Mouse (Mus musculus) layer of hippocampus, adult 9-11 months (tissue): Measurements from ENCODE around the gene Erp44.

Experiments
- DNase-seq: peaks from one replicate; pipeline ENCODE4 v3.0.0; 2022

Gene Erp44

DNA sequence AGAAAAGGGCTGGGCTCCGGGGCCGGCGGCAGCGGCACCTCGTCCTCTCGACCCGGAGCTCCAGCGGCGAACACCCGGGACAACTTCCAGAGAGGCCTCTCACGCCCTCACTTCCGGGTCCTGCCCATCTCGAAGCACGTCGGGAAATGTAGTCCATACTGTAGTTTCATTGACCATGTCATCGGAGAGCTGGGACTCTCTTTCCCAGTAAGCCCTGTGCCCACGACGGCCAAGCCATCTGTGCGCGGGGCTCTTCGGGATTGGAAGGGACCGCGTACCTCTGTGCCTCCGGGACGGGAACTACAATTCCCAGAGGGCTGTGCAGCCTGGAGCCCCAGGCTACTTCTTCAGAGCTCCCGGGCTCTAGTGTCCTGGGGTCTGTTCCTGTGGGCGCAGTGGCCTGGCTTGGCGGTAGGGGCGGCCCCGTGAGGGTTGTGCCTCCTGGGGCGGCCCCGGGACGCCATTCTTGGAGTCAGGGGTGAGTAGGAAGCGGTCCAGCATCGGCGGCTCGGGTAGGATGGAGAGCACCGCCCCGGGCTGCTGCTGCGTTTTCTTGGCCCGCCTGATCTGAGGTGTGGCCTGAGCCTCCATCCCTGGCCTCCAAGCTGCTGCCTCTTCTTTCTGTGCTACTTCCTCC is at the start of gene Erp44, which contains the start of gene Invs:
Erp44 (minus strand) TSS at position 61 of the 637 bp plus-strand sequence.
Invs (plus strand) TSS at position 263 of the 637 bp plus-strand sequence.
- DNase-seq: peak; percentile 99

GRCm38 (mm10) chr4:48328042-48328441 is 48.7 kb upstream of the Erp44 start:
- no peak for DNase-seq

DNA sequence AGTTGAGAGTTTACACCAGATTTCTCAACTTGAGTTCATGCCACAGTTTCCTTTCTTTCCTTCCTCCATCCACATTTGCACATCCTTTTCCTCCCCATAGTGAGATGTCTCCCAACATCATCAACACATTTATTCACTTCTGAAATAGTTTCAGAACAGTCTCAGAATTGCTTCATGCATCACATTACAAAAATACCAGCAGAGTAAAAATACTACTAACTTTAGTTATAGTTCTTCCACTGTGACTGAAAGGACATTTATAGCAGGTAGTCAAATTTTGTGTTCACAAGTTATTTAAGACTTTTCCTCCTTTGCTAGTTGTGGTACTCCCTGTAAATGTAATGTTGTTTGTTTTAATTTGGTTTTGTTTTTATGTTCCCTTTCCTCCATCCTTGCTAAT is 47.8 kb upstream of the Erp44 start:
- no peak for DNase-seq

DNA sequence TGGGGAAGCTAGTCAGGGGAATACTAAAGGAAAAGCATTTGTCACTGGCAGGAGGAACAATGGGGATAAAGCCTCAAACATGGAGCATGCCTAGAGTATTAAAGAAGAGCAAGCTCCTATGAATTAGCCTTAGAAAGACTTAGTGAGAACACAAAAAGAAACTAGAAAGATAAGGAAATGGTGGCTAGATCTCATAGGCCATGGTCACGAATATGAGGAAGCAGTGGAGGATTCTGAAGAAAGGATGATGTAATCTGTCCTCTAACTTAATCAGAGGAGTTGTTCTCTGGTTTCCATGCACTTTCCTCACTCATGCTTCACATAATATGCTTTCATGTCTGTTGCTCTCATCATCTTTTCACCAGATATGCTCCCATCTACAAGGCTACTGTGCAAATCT is 42.7 kb upstream of the Erp44 start:
- DNase-seq: no peak

GRCm38 (mm10) chr4:48321276-48321675 is 41.9 kb upstream of the Erp44 start:
- DNase-seq: no peak

- no peak for DNase-seq
Measured at GRCm38 (mm10) chr4:48316036-48316435, 36.7 kb upstream of the Erp44 start.

- DNase-seq: no peak
Measured at GRCm38 (mm10) chr4:48314814-48315213, 35.5 kb upstream of the Erp44 start.

- peak; percentile 72 for DNase-seq
Measured at GRCm38 (mm10) chr4:48287086-48287757, 7.9 kb upstream of the Erp44 start.

DNA sequence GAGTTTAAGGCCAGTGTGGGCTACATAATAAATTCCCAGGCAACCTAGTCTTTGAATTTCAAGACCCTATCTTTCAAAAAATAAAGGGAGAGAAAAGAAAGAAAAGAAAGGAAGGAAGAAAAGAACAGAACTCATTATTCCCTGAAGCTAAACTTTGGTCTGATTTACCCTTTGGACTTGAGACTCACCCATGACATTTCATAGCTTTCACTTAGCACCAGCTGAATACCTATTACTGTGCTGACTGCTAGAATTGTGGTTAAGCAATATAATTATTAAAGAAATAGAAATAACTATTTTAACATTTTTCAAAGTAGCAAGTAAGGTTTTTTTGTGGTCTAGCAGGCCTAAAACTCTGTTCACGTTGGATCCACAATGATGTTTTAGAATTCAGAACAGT is 1.8 kb upstream of the Erp44 start:
- no peak for DNase-seq

DNA sequence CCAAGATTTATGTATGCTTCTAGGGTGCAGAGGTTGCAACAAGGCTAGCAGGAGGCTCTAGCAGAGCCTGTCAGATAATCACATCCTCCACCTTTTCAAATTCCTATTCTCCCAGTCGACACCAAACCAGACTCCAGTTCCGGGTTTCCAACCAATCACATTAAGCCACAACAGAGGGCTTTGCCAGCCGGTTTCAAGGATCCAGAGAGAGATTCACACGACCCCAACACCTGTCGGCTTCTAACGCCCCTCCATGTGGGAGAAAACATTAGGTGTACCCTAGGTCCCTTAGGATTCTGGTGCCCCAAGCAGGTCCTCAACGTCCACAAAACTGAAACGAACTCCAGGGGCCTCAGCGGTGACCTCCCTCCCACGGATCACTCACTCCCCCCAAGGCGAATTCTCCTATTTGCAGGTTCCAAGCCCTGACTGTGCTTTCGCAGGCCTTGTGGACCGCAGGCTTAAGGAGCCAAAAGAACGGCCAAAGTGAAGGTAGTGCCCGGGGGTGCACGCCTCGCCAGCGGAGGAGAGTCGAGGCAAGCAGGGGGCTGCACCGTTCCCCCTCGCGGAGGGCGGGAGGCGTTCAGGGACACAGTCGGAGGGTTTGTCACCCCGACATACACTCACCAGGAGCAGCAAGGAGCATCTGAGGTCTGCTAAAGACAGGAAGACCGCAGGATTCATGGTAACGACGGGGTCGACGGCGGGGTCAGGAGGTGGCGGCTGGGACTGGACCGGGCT is 431 bp downstream of the Erp44 start:
- peak; percentile 21 for DNase-seq

DNA sequence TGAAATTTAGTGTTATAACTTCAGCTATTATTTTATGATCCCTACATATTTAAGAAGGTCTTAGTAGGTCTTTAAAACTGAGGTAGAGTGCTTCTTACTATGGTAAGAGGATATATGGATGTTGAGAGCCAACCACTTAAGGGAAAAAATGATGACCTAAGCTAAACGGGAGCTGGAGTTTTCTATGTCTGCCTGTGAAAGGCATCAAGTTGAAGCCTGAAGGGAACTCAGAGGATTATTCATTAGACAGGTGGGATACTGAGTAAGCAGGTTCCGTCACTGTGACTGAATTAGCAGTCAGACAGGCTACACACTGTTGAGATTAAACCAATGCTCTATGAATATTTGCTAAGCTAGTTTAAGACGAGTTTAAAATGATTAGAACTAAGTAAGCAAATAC is 2.3 kb downstream of the Erp44 start:
- DNase-seq: no peak

- no peak for DNase-seq
Measured at GRCm38 (mm10) chr4:48275736-48276135, 3.6 kb downstream of the Erp44 start.

DNA sequence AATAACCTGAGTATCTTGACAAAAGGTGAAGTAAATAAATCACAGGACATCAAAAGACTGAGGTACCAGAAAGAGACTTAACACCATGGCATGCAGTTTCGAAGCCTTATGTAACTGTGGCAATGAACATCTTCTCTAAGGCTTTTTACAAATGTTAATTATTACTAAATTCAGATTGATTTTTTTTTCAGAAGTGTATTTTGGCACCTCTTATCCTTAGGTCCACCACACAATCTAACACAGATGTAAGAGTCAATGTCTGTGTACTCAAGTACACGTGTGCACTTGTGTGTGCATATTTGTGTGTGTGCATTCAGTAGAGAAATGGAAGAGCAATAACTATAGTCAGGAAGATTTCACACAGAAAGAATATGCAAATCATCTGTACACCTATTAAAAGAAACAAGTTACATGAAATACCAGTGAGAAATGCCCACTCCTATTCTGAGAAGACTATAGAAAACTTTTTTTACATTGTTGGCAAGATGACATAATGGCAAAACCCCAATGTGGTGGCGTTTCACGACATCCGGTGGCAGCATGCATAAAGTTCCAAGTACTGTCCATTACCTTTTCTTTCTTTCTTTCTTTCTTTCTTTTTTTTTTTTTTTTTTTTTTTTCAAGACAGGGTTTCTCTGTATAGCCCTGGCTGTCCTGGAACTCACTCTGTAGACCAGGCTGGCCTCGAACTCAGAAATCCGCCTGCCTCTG is 6.1 kb downstream of the Erp44 start:
- DNase-seq: no peak

DNA sequence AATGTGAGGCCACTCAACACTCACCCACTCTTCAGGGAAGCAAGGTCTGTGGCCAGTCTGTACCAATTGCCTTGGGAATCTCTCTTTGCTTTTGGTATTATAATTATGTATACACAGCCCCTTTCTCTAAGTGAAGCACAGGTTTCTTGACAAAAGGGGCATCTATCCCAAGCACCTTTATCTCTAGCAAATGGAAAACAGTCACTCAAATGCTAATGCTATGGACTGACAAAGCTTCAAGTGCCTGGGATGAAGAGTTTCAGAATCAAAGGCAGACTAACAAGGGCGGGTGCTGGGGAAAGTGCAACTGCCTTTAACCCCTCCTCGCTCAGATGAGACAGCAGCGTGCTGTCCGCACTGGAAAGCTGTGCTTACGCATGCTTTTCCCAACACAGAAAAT is 7.5 kb downstream of the Erp44 start:
- DNase-seq: no peak

DNA sequence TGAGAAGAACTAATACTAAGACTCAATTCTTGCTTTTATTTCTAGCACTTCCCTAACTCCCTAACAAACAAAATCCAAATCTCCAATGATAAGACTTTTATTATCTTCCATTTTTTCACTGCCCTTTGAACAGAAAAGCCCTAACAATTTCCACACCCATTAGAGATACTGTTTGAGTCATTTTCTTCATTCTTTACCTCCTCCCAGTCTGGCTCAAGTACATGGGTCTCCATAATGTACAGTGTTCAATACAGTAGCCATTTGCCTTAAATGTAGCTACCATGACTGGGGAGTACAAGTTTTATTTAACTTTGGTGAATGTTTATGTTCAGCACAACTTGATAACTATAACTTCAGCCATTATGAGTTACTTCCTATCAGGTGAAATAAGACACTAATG is 8.8 kb downstream of the Erp44 start:
- no peak for DNase-seq

DNA sequence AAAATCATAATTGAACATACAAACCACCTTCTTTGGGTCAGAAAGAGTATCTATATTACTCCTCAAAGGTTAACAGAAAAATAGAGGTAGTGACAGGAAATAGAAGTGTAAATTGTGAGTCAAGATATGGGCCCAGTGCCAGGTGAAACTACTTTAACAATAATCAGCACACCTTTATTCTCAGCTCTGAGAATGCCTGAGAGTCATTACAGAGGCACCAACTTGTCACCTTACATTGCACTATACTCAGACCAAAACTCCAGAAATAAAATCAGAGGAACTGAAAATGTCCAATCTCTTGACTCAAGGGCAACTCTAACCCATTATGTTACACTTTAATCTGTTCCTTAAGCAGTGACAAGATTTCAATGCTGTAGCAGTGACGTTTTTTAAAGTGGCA is 11.2 kb downstream of the Erp44 start:
- no peak for DNase-seq

DNA sequence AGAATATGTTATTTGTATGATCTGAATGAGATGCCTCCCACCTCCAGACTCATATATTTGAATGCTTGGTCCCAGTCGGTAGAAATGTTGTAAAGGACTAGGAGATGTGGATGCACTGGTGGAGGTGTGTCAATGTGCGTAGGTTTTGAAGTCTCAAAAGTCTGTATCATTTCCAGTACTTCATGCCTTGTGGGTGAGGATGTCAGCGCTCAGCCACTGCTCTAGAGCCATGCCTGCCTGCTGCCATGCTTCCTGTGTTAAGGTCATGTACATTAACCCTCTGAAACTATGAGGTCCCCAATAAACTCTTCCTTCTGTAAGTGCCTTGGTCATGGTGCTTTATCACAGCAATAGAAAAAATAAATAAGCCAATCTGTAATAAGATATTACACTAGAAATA is 11.7 kb downstream of the Erp44 start:
- no peak for DNase-seq

GRCm38 (mm10) chr4:48258045-48258444 is 21.3 kb downstream of the Erp44 start:
- DNase-seq: no peak

GRCm38 (mm10) chr4:48253266-48253665 is 26.1 kb downstream of the Erp44 start:
- DNase-seq: no peak

- DNase-seq: no peak
Measured at GRCm38 (mm10) chr4:48244280-48244679, 35.1 kb downstream of the Erp44 start.

DNA sequence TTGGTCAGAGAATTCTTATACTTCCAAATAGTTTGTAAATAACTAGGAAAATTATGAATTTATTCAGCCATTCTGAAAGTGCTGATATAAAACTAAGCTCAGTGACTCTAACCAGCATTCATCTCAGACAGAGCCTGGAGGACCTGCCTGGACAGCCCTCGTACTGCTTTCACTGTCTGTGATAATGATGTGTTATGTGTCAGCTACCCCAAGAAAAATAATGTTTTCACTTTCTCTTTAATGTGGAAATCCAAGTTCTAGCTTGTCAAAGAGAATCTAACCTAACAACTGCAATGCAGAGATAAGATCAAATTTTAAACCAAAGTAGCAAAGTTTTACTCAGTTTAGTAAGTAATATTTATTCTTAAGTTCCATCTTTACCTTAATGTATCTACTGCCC is 35.6 kb downstream of the Erp44 start:
- no peak for DNase-seq

DNA sequence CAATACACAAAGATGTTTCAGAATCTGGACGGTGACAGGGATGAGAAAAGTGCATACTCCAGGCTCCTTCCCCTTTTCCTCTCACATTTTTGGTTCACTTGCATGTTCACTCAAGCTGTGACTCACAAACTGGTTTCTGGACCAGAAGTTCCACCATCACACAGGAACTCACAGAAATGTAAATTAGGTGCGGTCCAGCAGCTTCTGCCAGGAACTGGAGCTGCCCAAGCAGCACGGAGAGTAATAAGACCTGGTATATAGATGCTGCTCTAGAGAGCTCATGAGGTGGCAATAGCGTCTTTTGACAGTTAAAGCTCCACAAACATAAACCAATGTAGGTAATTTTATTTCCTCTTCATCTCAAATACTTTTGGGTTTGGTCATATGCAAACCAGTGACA is 36.9 kb downstream of the Erp44 start:
- DNase-seq: no peak

- no peak for DNase-seq
Measured at GRCm38 (mm10) chr4:48239046-48239445, 40.3 kb downstream of the Erp44 start.
